Mouse (Mus musculus) 3T3-L1 (cell line): Measurements from ENCODE around the gene Cdt1.

Experiments
- DNase-seq: peaks from one replicate; pipeline ENCODE4 v3.0.0-alpha.2; 2015; ENCODE audit warnings: low read depth, low spot score

The Cdt1 gene

GRCm38 (mm10) chr8:122567361-122568108 lies at the start of gene Cdt1:
Gene Cdt1, plus strand, starts transcription at chr8:122568015.
- peak; percentile 97 for DNase-seq

DNA sequence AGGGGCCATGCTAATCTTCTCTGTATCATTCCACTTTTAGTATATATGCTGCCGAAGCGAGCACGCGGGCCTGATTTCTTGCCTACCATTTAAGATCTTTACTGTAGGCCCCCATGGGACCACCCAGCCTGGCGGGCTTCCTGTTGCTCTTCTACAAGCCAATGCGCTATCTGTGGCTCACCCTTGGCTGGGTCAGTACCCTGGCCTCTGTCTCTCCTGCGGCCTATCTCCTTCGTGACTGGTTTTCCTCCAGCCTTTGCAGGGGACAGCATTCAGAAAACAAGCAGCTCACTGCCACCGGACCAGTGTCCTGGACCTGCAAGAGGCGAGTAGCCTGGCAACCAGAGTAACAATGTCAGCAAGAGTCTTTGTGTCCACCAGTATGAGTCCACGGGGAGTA lies 47.2 kb upstream of the Cdt1 start:
- no peak for DNase-seq

DNA sequence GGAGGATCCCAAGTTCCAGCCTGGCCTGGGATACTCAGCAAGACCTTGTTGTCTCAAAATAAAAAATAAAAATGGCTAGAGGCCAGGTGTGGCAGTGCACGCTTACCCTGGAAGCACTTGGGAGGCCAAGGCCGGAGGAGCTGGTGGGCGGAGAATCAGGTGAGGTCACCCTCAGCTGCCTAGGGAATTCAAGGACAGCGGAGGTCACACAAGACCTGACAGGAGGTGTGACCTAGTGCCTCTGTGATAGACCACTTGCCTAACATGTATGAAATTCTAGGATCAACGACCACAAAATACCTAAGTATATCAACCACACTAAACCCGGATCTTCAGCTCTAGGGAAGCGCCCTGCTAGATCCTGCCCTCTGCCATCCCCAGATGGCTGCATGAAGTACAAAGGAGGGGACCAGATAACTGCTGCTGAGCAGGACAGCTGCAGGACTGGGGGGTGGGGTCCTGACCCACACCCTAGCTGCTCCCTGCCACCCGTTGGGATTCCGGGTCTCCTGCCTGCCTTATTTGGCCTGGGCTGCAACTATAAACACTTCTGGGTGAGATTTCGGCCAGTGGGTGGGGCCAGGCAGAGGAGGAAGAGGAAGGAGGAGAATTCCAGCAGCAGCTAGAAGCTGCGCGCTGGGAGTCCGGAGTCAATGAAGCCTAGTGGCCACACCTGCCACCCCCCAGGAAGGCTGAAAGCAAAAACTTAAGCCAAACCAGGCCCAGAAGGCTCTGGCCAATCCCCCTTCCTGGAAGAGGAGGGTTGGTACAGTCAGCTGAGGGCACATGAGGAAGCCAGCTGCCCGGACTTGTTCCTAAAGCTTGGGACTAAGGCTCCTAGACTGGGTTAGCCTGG lies 44.8 kb upstream of the Cdt1 start:
- no peak for DNase-seq

DNA sequence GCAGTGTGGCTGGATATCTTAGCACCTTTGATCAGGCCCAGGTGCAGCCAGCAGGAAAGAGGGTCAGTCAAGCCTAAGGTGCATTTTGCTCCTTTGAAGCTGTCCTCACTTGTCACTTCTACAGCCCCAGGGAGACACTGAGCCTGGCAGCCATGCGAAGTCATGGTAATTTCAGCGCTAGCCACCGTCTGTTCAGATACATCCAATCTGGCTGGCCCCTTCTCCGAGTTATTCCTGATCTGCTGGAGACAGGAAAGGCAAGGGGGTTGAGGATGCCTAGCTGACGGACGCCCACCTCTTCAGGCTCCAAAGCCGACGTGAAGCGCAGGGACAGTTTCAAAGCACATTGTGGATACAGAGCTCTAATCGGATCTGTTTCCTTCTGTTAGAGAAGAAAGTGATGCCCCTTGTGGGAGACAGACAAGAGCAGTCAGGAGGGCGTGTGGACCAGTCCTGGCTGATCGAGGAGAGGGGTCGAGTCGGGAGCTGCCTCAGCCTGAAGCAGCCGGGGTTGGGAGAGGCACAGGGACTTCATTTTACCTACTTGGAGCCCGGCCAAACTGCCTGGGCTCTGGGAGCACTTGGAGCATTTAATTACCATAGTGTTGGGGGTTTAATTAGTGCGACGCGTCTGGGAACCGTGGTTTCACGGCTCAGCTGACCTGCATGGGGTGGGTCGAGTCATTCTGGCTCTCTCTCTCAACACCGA lies 44.0 kb upstream of the Cdt1 start:
- no peak for DNase-seq

GRCm38 (mm10) chr8:122524506-122524905 lies 43.3 kb upstream of the Cdt1 start:
- DNase-seq: peak; percentile 15

DNA sequence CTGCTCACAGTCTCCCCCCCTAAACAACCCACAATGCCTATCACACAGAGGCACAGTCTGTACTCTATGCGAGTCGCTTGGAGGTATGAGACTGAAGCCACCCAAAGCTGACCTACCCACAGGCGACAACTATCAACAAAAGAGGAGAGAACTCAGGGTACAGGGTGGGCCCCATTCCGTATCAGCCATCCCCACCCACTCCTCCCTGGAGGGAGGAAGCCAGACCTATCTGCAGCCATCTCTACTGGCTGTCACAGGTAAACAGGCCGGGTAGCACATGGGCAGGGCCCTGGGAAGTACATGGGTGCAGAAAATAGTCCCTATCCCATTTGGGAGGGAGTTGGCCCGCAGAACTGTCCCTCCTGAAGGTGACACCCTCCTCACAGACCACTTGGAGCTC lies 42.8 kb upstream of the Cdt1 start:
- DNase-seq: no peak

DNA sequence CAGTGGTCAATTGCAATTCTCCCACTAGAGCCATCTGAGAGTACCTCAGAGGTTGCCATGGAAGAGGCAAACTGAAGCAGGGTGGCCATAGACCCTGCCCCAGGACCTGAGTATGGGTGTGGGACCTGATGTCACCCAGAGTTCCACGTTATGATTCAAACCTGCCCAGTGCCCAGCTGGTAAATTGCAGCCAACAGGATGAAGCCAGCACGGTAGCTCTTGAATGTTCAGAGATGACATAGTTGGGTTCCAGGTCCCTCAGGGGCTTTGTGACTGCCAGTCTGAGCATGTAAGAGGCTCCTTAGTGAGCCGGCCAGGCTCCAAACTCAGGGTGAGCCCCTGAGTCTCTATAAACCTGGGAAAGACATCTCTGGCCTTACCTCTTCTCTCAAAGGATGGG lies 41.7 kb upstream of the Cdt1 start:
- DNase-seq: no peak

GRCm38 (mm10) chr8:122526526-122527170 lies 41.2 kb upstream of the Cdt1 start:
- peak; percentile 21 for DNase-seq

GRCm38 (mm10) chr8:122527937-122528336 lies 39.9 kb upstream of the Cdt1 start:
- no peak for DNase-seq

GRCm38 (mm10) chr8:122529159-122529558 lies 38.7 kb upstream of the Cdt1 start:
- DNase-seq: no peak

- no peak for DNase-seq
Measured at GRCm38 (mm10) chr8:122531312-122531711, 36.5 kb upstream of the Cdt1 start.

- DNase-seq: peak; percentile 62
Measured at GRCm38 (mm10) chr8:122537033-122537432, 30.8 kb upstream of the Cdt1 start.

GRCm38 (mm10) chr8:122537812-122538211 lies 30.0 kb upstream of the Cdt1 start:
- DNase-seq: no peak

GRCm38 (mm10) chr8:122538310-122539076 lies 29.3 kb upstream of the Cdt1 start:
- DNase-seq: no peak

DNA sequence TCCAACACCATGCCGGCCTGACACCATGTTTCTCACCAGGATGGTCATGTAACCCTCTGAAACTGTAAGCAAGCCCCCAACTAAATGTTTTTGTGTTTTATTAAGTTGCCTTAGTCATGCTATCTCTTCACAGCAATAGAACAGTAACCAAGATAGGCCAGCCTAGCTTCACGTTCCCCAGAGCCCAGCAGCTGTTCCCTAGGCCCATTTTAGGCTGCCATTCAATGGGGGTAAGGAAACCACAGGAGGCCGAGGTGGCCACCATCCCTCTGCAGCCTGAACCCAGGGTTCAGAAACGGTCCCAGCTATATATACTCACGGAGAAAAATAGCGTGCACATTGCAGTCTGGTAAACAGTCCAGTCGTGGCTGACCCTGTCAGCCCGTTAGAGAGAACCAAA lies 23.7 kb upstream of the Cdt1 start:
- DNase-seq: no peak

- DNase-seq: no peak
Measured at GRCm38 (mm10) chr8:122546066-122546755, 21.6 kb upstream of the Cdt1 start.

DNA sequence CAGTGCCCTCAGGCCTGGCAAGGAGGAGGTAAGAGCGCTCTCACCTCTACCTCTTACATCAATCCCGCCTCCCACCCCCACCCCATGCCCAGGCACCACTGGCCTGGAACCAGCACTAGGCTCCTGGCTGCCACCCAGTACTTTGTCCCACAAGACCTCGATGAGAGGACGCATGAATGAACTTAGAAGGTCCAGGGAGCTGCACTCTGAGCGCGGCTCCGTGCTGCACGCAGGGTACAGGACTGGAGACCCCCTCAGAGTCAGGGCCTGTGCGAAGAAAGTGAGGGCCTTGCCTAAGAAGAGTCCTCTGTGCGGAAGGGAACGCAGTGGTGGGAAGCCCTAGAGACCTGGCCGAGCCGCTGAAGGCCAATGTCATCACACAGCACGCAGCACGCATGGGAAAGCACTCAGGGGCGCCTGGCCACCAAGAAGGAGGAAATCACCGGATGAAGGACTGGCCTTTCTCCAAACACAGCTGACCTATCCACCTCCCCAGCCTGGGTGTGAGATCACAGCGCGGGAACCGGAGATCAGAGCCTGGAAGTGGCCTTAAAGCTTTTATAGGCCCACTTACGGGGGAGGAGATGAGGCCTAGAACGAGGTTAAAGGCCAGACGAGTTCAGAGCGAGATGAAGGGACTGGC lies 20.9 kb upstream of the Cdt1 start:
- no peak for DNase-seq

GRCm38 (mm10) chr8:122547815-122548214 lies 20.0 kb upstream of the Cdt1 start:
- no peak for DNase-seq

GRCm38 (mm10) chr8:122548331-122548730 lies 19.5 kb upstream of the Cdt1 start:
- no peak for DNase-seq

DNA sequence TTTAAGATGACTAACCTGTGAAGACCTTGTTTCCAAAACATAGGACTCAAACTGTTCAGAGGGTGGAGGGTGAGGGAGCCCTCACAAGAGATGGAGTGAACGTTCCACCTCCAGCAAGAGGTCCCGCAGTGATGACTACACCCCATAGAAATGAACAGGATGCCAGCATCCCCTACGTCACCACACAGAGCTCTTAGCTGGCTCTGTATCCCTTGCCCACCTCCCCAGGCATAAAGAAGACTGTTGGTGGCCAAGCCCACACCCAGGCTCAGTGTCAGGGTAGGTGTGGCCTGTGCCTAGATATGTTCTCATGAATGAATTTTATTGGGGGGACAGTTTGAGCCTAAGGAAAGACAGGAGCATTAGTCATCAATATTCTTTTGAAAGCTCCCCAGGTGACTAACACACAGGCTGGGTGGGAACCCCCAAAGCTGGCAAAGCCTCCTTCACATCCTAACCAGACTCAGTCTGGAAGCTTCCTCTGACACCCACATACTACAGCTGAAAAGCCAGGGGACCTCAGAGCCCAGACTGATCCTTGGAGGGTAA lies 18.9 kb upstream of the Cdt1 start:
- DNase-seq: peak; percentile 86
